Mouse (Mus musculus) heart, postnatal 36 days (tissue): ENCODE measurements at regions not wholly inside any gene's neighbourhood (a gene's known extent, or its start where the extent isn't known, plus 50 kb on each side); places are given as distances from the start of the nearest gene placed in this dataset.

Experiments used
- DNase-seq, 2 experiments: peaks; one replicate each; pipeline ENCODE4 v3.0.0; 2021 to 2022
- intact Hi-C: fragments of 180-260 bp; cut with DNase I; formaldehyde crosslinking; loops from one replicate; pipeline ENCODE4 v1.15.1; 2025

DNA sequence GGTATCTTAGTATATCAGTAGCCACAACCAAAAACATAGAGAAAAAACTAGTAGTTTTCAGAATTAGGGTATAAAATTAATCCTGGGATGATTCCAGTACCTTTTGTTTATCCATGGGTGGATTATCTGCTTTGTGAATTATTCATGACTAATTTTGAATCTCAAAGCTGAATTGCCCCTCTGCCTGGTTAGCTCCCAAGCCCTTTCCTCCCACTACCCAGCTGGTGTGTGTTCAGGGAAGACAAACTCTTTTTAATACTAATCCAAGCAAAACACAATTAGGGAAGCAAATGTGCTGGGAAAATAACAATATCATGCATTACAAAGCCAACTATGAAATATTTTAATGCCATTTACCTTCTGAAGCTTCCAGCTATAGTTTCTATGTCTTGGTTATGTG lies 347.4 kb downstream of the Gm43517 start:
- DNase-seq: no peak

DNA sequence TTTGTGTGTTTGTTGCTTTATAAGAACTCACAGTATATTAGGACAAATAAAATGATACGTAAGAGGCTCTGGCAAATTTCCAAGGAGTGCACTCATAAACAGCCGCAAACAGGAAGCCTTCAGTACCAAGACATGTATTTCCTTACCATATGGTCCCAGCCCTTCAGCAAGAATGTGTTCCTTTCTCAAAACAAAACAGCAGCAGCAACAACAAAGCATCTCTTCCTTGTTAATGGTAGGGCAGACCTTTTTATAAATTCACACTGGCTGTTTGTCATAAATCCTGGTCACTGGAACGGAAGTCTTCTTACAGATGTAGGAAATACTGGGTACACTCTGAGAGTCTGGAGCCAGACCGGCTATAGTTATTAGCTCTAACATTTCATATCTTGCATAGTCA lies 352.1 kb downstream of the Gm43517 start:
- no peak for DNase-seq
- intact Hi-C loops: no loop called here

More for the DNA sequence above, 347.4 kb downstream of the Gm43517 start:
- intact Hi-C loops: no loop called here

DNA sequence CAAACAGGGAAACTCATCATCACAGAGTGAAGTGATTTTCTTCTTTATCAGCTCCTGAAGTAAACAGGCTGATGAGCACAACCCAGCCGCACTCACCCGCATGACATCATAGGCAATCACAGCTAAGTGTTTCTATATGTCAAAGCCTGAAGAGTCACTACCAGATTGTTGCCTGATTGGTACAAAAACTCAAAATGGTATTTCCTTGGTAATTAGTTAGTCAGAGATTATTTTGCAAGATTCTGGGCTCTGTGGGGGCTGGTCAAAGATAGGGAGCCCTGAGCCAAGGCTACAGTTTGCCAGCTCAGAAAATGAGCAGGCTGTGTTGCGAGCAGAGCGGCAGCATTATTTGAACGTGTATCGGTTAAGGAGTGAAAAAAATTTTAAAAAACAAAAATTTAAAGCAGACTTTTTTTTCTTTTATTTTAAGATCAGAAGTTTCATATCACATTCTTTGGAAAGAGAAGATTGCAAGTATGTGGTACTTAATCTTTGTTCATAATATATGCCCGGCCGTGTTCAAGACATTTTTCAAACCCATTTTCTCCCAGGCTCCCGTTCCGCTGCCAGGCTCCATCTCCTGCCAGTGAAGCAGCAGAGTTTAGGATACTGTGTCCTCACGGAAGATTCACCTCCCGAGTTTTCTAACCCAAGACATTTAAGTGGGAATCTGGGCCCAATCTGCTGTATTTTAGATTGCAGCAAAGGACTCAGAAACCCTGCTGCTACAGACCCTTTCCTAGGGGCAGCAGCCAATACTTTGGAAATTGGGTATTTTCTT lies 355.2 kb downstream of the Gm43517 start:
- intact Hi-C loops: no loop called here
- DNase-seq: no peak

DNA sequence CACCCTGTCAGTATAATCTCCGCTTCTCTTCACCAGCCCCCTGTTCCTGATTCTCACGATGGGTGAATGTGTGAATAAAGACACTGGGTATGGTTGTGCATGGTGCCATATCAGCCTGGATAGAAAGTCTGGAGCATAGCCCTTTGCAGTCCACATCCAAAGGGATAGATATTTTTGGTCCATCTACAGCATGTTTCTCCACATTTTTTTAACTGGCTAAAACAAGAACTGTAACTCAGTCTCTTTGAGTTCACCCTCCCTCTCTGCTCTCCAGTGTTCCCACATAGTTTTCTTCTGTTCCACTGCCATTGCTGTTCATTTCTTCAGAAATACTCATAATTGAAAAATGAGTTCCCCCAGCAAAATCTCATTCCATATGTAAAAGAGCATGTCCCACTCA lies 358.4 kb downstream of the Gm43517 start:
- intact Hi-C loops: no loop called here
- no peak for DNase-seq

DNA sequence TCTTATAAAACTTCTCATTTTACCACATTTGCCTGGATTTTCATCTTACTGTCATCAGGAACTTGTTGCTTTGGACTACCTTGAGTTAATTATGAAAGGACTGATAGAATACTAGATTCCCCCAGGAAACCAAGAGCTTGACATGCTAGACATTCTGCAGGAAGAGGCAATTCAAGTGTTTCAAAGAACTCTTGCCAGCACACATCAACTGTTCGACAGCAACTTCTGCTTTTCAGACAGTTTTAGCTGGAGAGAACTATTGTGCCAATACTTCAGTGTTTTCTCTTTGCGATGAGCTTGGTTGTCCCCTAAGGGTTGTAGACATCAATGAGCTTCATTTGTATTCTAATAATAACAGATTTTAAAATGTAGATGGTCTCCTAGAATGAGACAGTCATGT lies 362.1 kb downstream of the Gm43517 start:
- intact Hi-C loops: no loop called here
- no peak for DNase-seq

DNA sequence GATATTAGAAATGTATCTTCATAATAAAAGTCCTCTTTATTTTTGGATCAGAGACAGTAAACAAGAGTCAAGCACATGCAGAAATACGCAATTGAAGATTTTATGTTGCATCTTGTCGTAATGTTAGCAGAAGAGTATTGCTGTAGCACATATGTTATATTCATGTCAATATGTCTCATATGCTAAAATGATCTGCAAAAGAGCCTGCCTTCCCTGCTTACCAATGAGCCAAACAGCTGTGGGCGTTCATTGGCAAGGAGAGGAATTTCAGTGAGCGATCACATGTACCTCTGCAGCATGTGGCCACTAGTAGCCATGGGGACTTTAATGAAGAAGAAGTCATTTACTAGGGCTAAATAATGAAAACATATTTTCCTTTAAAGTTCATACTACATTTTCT lies 373.4 kb downstream of the Gm43517 start:
- intact Hi-C loops: no loop called here
- DNase-seq: no peak

DNA sequence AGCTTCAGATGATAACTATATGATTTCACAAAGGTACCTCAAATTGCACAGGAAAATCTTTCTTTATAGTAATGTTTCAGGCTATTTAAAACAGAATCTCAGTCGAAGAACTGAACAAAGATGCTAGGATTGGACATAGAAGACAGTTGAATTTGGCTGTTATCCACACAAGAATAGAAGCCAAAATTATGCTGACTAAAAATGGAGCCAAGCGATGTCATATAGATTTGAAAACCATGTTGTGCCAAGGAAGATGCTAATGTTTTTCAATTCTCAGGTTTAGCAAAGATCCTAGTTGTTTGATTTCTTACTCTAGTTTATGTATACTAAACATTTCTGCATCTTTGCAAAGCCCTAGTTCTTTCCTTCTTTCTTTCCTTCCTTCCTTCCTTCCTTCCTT lies 379.6 kb downstream of the Gm43517 start:
- DNase-seq: no peak
- intact Hi-C loops: no loop called here

DNA sequence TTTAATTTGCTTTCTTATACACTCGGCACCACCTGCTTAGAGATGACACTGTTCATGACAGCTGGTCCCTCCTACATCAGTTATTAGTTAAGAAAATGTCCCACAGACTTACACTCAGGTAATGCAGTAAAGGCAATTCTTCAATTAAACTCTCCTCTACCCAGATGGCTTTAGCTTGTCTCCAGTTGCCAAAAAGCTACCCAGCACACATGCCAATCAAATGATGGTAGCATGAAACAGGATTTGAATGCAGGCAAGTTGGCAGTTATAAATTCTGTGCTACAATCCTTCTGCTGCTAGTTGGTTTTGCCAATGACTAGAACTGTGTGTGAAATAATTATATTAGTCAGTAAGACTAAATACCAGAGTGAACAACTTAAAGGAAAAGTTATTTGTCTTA lies 423.4 kb downstream of the Gm43517 start:
- intact Hi-C loops: no loop called here

DNA sequence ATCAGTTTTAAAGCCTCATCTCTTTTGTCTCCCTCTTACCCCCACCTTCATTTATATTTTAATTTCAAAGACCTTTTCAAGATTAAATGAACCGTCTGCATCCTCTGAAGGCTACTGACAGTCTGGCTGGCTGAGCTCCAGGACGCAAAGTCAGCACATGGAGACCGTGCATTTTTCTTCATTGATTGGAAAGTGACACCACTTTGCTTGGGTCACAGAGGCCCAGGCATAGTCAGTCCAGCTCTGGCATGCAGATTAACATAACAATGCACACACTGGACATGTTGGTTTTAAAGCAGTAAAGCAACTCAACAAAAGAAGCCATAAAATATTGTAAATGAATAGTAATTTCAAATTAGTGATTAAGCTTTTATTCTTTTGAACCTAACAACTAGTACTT lies 429.7 kb downstream of the Gm43517 start:
- DNase-seq: no peak
- intact Hi-C loops: no loop called here

More for the DNA sequence above, 423.4 kb downstream of the Gm43517 start:
- DNase-seq: no peak

DNA sequence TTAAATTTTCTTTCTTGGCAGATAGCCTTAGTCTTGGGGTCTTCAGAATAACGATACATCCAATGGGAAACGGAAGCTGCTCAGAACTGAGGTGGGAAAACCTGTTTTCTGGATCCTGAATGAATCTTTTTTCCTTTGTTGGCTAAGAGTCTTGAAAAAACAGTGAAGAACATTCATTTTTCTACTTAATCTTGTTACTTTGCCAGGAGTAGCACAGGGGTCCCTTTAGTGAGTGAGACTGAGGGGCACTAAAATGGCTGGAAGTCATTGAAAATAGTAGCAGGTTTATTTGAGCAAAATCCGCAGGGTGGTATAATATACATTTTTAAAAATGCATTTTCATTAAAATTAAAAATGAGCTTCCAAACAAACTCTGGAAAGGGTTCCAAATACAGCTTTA lies 442.8 kb downstream of the Gm43517 start:
- intact Hi-C loops: no loop called here

DNA sequence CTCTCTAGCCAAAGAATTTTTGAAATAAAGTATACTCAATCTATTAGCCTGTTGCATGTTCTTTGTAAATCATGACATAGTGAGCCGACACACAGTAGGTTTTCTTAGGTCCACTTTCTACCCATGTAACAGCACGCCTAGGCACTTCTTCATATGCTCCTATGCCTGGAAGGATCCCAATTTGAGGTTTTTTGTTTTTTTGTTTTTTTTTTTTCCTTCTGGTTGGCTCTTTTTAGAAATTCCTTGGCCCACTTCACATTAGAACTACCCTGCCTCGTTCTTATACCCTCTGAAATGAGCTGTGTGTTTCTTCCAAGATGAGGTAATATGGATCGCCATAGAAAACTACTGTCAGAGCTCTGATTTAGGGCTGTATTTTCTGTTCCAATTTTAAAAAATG lies 443.6 kb downstream of the Gm43517 start:
- intact Hi-C loops: no loop called here
- DNase-seq: no peak

More for the DNA sequence above, 442.8 kb downstream of the Gm43517 start:
- no peak for DNase-seq

DNA sequence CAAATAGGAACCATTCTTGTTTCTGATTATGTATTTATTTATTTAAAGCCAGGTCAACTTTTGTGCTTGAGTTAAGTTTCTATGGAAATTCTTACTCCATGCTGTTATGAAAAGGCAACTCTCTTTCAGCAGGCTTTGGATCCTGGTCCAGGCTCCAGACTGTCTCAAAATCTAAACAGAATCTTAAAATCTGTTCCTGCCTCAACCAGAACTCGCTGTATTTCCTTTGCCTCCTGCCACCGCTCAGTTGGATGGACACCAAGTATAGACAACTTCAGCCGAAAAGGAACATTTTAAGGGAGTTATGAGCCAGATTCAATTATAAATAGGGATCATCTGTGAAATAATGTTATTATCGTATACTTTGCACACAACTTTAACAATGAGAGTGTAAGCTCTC lies 445.7 kb downstream of the Gm43517 start:
- intact Hi-C loops: no loop called here
- no peak for DNase-seq

DNA sequence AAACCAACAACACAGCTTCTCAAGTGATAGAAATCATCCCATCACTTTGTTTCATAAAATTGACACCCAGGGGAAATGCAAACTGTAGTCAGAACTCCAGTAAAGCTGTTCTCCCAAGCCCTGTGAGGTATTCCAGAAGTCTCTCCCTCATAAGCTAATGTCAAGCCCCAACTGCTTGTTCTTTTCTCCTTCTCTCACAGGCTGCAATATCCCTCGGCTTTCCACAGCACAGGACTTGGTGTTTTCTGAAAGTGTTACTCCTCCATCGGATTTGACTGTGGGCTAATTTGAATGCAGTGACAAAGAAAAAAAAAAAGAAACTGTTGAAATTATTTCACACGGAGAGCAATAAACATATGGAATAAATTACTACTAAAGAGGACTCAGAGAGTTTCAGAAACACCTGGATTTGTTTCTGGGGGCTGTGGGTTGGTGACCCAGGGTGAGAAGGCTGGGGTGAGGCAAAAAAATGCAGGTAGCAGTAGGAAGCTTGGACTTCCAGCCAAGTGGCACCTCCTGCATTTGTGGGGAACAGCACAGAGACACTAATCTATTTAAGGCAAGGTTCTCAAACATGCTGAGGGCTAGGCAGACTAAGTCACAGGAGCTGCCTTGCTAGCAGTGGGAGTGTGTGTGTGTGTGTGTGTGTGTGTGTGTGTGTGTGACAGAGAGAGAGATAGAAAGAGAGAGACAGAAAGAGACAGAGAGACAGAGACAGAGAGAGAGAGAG lies 447.3 kb downstream of the Gm43517 start:
- intact Hi-C loops: no loop called here
- DNase-seq: no peak

DNA sequence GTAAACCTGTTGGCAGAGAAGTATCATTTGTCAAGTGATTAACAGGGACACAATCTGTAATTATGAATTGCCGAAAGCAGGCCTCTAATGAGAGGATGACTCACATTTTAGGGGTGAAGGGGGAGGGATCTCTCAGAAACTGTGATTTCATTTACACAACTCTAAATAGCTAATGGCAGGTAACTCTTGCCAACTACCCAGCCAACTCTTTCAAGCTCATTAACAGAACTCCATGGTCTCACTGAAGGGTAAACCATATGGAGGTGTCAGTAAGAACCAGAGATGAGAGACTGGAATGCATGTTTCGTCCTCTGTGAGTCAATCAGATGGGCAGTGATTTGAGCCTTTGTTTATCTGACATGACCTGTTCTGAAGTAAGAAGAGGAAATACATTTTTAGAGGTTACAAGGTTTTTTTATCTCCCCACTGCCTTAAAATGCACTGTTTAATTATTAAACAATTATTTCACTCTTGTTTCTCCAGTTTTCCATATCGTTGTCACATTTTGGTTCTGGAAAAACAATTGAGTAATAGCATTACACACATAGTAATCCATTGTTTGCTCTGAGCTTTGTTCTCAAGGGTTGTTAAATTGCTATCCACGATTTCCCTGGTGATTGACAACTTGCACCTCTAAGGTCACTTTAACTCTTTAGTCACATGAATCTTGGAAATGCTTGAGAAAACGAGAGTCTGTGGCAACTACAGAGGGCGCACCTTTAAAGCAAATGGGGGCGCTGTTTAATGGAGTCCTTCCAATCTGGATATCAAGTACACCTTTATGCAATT lies 451.5 kb downstream of the Gm43517 start:
- intact Hi-C loops: no loop called here
- no peak for DNase-seq

DNA sequence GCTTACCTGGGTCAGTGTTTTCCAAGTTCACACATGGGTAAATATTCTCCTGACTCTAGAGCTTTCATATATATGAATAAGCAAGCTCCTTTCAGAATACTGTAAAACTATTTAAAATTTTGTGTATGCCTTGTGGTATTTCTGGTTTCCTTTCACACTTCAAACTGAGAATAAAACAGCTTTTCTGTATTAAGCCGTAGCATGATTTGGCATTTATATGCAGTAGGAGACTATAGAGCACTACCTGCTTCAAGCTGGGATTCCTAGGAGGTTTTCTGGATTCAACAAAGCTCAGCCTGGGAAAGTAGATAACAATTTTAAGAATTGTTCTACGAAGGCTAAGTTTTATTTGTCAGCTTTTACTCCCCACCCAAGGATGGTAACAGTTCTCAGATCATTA lies 500.5 kb downstream of the Gm43517 start:
- no peak for DNase-seq
- intact Hi-C loops: no loop called here

DNA sequence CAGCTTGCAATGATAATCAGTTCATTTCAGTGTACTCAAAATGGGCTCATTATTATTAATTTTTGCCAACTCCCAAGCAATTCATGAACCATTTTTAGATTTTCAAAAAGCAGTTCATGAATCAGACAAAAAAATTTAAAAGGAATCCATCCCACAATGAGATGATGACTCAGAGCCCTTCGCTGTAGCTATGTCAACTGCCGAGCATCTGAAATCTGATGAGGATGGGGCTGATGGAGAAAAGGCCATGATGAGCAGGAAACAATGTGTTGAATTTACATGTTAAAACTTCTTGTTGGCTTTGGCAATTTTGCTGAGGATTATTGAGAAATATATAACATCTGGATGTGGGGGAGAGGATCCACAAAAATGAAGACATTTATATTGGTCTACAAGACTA lies 502.3 kb downstream of the Gm43517 start:
- intact Hi-C loops: no loop called here

DNA sequence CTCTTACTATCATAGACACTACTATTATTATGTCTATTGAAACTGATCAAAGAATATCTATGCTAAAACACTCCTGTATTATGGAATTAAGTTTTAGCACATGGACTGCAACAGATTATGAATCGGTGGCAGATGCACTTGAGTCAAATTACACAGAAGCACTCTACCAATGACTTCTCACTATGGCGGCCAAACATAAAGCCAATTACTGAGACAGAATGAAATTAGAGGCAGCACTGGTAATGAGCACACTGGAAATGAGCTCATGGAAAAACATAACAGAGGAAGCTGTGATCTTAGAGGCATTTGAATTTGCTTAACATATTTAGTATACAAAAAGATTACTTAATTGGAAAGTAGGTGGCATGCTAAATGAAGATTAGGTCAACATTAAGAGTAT lies 512.8 kb downstream of the Gm43517 start:
- no peak for DNase-seq
- intact Hi-C loops: no loop called here

More for the DNA sequence above, 502.3 kb downstream of the Gm43517 start:
- DNase-seq: no peak

DNA sequence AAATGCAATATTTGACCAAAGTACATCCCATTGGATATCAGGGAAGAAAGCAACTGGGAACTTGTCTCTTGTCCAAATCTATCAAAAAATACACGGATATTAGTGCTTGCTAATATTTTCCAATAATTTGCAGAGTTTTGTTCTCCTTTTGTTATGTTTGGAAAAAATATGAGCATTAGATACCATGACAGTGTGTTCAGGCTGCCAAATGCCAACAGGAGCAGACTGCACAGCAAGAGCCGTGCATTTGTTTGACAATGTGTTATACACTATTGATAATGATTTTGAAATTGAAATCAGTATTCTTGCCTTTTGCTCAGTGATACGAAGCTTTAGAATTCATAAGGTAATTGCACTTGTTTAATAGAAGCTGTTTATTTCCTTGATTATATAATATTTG lies 530.7 kb downstream of the Gm43517 start:
- intact Hi-C loops: no loop called here

DNA sequence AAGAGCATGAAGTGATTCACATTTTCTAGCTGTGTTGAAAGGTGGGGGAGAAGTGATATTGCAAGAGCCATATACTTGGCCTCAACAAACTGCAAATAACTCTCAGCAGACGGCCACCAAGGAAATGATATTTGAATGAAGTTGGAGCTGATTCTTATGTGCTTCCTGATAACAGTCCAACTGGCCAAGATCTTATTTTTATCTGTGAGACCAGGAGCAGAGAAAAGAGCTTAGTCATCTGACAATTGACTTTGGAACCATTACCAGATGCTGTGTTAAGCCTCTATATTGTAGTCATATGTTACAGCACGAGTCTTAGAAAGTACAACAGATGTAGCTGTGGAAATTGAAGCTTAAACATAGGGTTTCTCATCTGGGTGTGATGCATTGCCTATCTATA lies 536.6 kb downstream of the Gm43517 start:
- no peak for DNase-seq
- intact Hi-C loops: no loop called here

More for the DNA sequence above, 530.7 kb downstream of the Gm43517 start:
- DNase-seq: no peak

DNA sequence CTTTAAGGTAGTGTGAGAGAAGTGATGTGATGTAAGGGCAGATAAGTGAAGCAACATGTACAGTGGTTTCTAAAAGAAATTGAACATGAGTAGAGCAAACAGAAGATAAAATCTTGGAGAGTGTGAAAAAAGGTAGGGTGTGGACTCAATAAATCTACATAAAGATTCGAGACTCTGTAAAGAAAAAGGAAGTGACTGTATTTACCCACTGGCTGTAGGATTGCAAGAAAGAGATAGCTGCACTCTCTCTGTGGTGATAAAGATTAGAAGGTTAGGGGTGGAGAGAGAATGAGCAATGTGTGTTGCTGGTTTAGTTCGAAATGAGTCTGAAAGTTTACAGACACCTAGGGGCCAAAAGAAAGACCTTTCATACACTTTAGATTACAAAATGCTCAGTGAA lies 555.8 kb downstream of the Gm43517 start:
- intact Hi-C loops: no loop called here
- no peak for DNase-seq

DNA sequence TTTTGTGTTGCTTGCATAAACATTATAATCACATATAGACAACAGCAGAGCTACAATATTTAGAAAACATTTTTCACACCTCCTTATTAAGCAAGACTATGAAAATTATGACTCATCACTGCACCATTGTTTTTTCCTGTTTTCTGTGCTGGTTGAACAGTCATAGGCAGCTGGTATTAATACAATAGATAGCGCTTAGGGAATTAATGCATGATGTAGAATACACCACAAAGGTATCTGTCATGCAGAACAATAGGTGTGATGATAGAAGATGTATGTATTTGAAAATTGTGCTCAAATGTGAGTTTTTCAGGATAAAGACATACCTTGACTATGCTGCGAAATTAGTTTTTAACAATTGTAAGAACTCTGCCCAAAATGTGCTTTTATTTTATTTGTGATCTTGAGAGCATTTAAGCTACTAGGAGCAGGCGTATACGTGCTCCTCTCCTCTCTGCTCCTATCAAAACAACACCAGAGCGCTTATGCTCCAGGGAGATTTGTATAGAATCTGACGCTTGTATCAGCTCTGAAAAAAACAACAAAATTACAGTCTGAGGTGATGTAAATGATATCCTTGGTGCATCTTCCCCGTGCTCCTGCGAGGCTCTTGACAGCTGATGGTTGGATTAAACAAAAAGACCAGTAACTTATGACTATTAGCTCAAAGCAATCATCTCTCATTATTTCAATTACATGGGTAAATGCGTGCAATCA lies 560.1 kb downstream of the Gm43517 start:
- intact Hi-C loops: no loop called here

More for the DNA sequence above, 560.1 kb downstream of the Gm43517 start:
- no peak for DNase-seq
